Comparison of ENCODE assay signal across 8 mouse cellular contexts in genomic region chr1:74505721-74506464, GRCm38 (mm10). TPM values are rescaled to one million over a fixed set of nuclear protein-coding genes. Genes with fewer than 3 reads are reported as not detected.
DNase-seq lines count a peak whose midpoint lies in the region; ATAC-seq and TF ChIP-seq lines count a peak whose summit lies in the region.

Cnot9 (plus strand) TSS chr1:74506058.

- under 1% methylated on average over 64 of the region's 64 CpGs for WGBS in forebrain, embryonic 10.5 days
- under 1% methylated on average over 61 of the region's 64 CpGs for WGBS in heart, embryonic 15.5 days
- under 1% methylated on average over 61 of the region's 64 CpGs for WGBS in liver, embryonic 14.5 days (ENCODE audit: insufficient replicate concordance)
- under 1% methylated on average over 55 of the region's 64 CpGs for WGBS in neural tube, embryonic 11.5 days
- under 1% methylated on average over 52 of the region's 64 CpGs for WGBS in stomach, postnatal 0 days

- peak; percentile 100 for ATAC-seq in heart, embryonic 15.5 days (replicated peaks; ENCODE audit: insufficient number of reproducible peaks, insufficient read depth, low FRiP score, low read depth)
- peak; percentile 96 for ATAC-seq in liver, embryonic 14.5 days (ENCODE audit: insufficient read depth)
- peak; percentile 98 for ATAC-seq in neural tube, embryonic 11.5 days (ENCODE audit: insufficient read depth, low FRiP score, low TSS enrichment)
- peak; percentile 99 for ATAC-seq in stomach, postnatal 0 days (ENCODE audit: low FRiP score, low TSS enrichment)

- TF ChIP-seq CTCF in liver, embryonic 14.5 days (IDR thresholded peaks at IDR 0.05; ENCODE audit: low read depth), result no peak
- no peak for TF ChIP-seq CTCF in stomach, postnatal 0 days (IDR thresholded peaks at IDR 0.05; ENCODE audit: low read depth)

- H3K27ac ChIP-seq in forebrain, embryonic 10.5 days, result peak within 1 kb of the TSS; percentile 98
- peak within 1 kb of the TSS; percentile 89 for H3K27ac ChIP-seq in heart, embryonic 15.5 days
- H3K27ac ChIP-seq in liver, embryonic 14.5 days, result peak within 1 kb of the TSS; percentile 87
- peak within 1 kb of the TSS; percentile 90 for H3K27ac ChIP-seq in neural tube, embryonic 11.5 days (ENCODE audit: low read depth, low read length)
- peak within 1 kb of the TSS; percentile 95 for H3K27ac ChIP-seq in stomach, postnatal 0 days (replicated peaks)

- no peaks in the 10 kb centered on the region for H3K9me3 ChIP-seq in forebrain, embryonic 10.5 days
- H3K9me3 ChIP-seq in heart, embryonic 15.5 days (replicated peaks), result no peaks in the 10 kb centered on the region
- H3K9me3 ChIP-seq in liver, embryonic 14.5 days (ENCODE audit: control insufficient read depth, low read length), result no peaks in the 10 kb centered on the region
- no peaks in the 10 kb centered on the region for H3K9me3 ChIP-seq in neural tube, embryonic 11.5 days (ENCODE audit: control insufficient read depth, low read length)
- no peaks in the 10 kb centered on the region for H3K9me3 ChIP-seq in stomach, postnatal 0 days (ENCODE audit: control insufficient read depth, low read length)

- H3K9ac ChIP-seq in heart, embryonic 15.5 days, result peak within 1 kb of the TSS; percentile 89
- H3K9ac ChIP-seq in liver, embryonic 14.5 days (replicated peaks), result peak within 1 kb of the TSS; percentile 96
- H3K9ac ChIP-seq in neural tube, embryonic 11.5 days (ENCODE audit: low read length), result peak within 1 kb of the TSS; percentile 88
- H3K9ac ChIP-seq in stomach, postnatal 0 days (ENCODE audit: low read length), result peak within 1 kb of the TSS; percentile 88

- peaks cover 39% of the 10 kb centered on the region for H3K4me1 ChIP-seq in forebrain, embryonic 10.5 days
- peaks cover 31% of the 10 kb centered on the region for H3K4me1 ChIP-seq in heart, embryonic 15.5 days (replicated peaks)
- peaks cover 19 to 21% of the 10 kb centered on the region in 2 experiments for H3K4me1 ChIP-seq in liver, embryonic 14.5 days (replicated peaks; ENCODE audit: control insufficient read depth in 2 of 2, insufficient read depth in 2 of 2, low read length in 1 of 2)
- H3K4me1 ChIP-seq in neural tube, embryonic 11.5 days (ENCODE audit: control insufficient read depth, insufficient read depth, low read length), result peaks cover 8% of the 10 kb centered on the region
- H3K4me1 ChIP-seq in stomach, postnatal 0 days (replicated peaks; ENCODE audit: control insufficient read depth, insufficient read depth), result peaks cover 6% of the 10 kb centered on the region; the same call in 1 of the 2 replicates

- peak within 1 kb of the TSS; percentile 86 for H3K4me3 ChIP-seq in forebrain, embryonic 10.5 days
- H3K4me3 ChIP-seq in heart, embryonic 15.5 days, result peak within 1 kb of the TSS; percentile 95
- H3K4me3 ChIP-seq in liver, embryonic 14.5 days (ENCODE audit: insufficient read depth in 1 of 2, low read depth in 2 of 2, low read length in 2 of 2), result peak within 1 kb of the TSS; percentile 91 to 98
- peak within 1 kb of the TSS; percentile 86 for H3K4me3 ChIP-seq in neural tube, embryonic 11.5 days (ENCODE audit: low read depth, low read length)
- H3K4me3 ChIP-seq in stomach, postnatal 0 days (ENCODE audit: low read depth, low read length), result peak within 1 kb of the TSS; percentile 80

- peak within 1 kb of the TSS; percentile 81 for H3K4me2 ChIP-seq in heart, embryonic 15.5 days
- H3K4me2 ChIP-seq in liver, embryonic 14.5 days (ENCODE audit: low read depth), result peak within 1 kb of the TSS; percentile 94
- peak within 1 kb of the TSS; percentile 86 for H3K4me2 ChIP-seq in neural tube, embryonic 11.5 days (ENCODE audit: low read depth)
- peak within 1 kb of the TSS; percentile 86 for H3K4me2 ChIP-seq in stomach, postnatal 0 days (replicated peaks; ENCODE audit: low read depth)

- no peaks in the 10 kb centered on the region for H3K27me3 ChIP-seq in forebrain, embryonic 10.5 days (ENCODE audit: poor library complexity, severe bottlenecking)
- H3K27me3 ChIP-seq in heart, embryonic 15.5 days, result no peaks in the 10 kb centered on the region
- H3K27me3 ChIP-seq in liver, embryonic 14.5 days (ENCODE audit: control insufficient read depth, insufficient read depth, low read length), result no peaks in the 10 kb centered on the region
- no peaks in the 10 kb centered on the region for H3K27me3 ChIP-seq in neural tube, embryonic 11.5 days (ENCODE audit: control insufficient read depth, insufficient read depth, low read length)
- H3K27me3 ChIP-seq in stomach, postnatal 0 days (ENCODE audit: control insufficient read depth, insufficient read depth, low read length), result no peaks in the 10 kb centered on the region

- H3K36me3 ChIP-seq in forebrain, embryonic 10.5 days (replicated peaks), result peaks cover 45% of the 10 kb centered on the region
- H3K36me3 ChIP-seq in heart, embryonic 15.5 days, result no peaks in the 10 kb centered on the region
- 0 out of 2 replicates have a peak, but pooled peaks cover 6% of the 10 kb centered on the region for H3K36me3 ChIP-seq in liver, embryonic 14.5 days (replicated peaks; ENCODE audit: control insufficient read depth, insufficient read depth, low read depth)
- 0 out of 2 replicates have a peak, but pooled peaks cover 2% of the 10 kb centered on the region for H3K36me3 ChIP-seq in neural tube, embryonic 11.5 days (ENCODE audit: control insufficient read depth, insufficient read depth, low read length)
- H3K36me3 ChIP-seq in stomach, postnatal 0 days (ENCODE audit: control insufficient read depth, insufficient read depth, low read length), result no peaks in the 10 kb centered on the region

- DNase-seq in CD8-positive naive resting alpha-beta T cell, adult 2 months (ENCODE audit: low read depth in 2 of 2, low spot score in 2 of 2), result peak; percentile 100
- DNase-seq in c-Kit-positive CD71-negative TER-119-negative erythroid progenitor cells, embryonic 14.5 days (ENCODE audit: low read depth), result peak; percentile 99
- DNase-seq in forebrain, embryonic 10.5 days (ENCODE audit: extremely low spot score, low spot score), result peak; percentile 100
- peak; percentile 100 for DNase-seq in kidney, postnatal 25 days
- DNase-seq in liver, embryonic 14.5 days (ENCODE audit: low read depth in 3 of 3, low spot score in 3 of 3), result peak; percentile 97 to 98 (median 97)
- peak; percentile 100 for DNase-seq in neural tube, embryonic 11.5 days (ENCODE audit: low spot score)
- DNase-seq in stomach, postnatal 0 days (ENCODE audit: low spot score), result peak; percentile 100

- no peak for TF ChIP-seq EP300 in liver, embryonic 14.5 days (IDR thresholded peaks at IDR 0.05; ENCODE audit: low read depth)
- no peak for TF ChIP-seq EP300 in stomach, postnatal 0 days (optimal IDR thresholded peaks at IDR 0.05)

RNA-seq across cellular contexts. Expression of gene Cnot9, which starts in this region (rescaled TPM):
- polyA plus RNA-seq in forebrain, embryonic 10.5 days (2016; fragmentation: Nextera tagmentation; extraction: Ambion mirVana), result 112 TPM in 2 replicates
- 25.8 and 32.4 TPM in 2 replicates for polyA plus RNA-seq in heart, embryonic 15.5 days (2015; fragmentation: Nextera tagmentation; extraction: Ambion mirVana)
- polyA plus RNA-seq in liver, embryonic 14.5 days (2012; rRNA removed), result 18.4 and 23.8 TPM in 2 replicates
- 39.7 and 42.4 TPM in 2 replicates for polyA plus RNA-seq in liver, embryonic 14.5 days (2014; fragmentation: Nextera tagmentation; extraction: Ambion mirVana)
- polyA plus RNA-seq in neural tube, embryonic 11.5 days (2014; fragmentation: Nextera tagmentation; extraction: Ambion mirVana), result 90.2 and 90.5 TPM in 2 replicates
- 23.7 and 25.4 TPM in 2 replicates for polyA plus RNA-seq in stomach, postnatal 0 days (2015; fragmentation: Nextera tagmentation; extraction: Ambion mirVana)

Comparison
In these comparisons a context has a peak if more than half of its experiments do, and no peak if none do; other contexts are left out.
1. Peak in every context shown above with its lines: DNase-seq, ATAC-seq, H3K4me3 ChIP-seq and H3K27ac ChIP-seq.